Mouse (Mus musculus) midbrain, postnatal 0 days (tissue): ENCODE measurements at regions not wholly inside any gene's neighbourhood (a gene's known extent, or its start where the extent isn't known, plus 50 kb on each side); places are given as distances from the start of the nearest gene placed in this dataset.

ENCODE experiments used
- ATAC-seq: fragments of 200-750 bp; cut with Nextera tagmentation; 2 replicates; pipeline ENCODE4 v1.8.0; 2017; ENCODE audit warnings: moderate number of reproducible peaks, mild to moderate bottlenecking, moderate TSS enrichment, moderate library complexity; ENCODE audit not compliant: low FRiP score
- DNase-seq: peaks from one replicate; pipeline ENCODE4 v3.0.0-alpha.2; 2015; ENCODE audit warnings: low spot score
- H3K27ac ChIP-seq: fragments of 300-500 bp; sonication (generic); 2 replicates; pipeline ENCODE4 v1.5.1; 2014; ENCODE audit warnings: low read depth, mild to moderate bottlenecking, low read length, mixed read lengths
- H3K27me3 ChIP-seq: fragments of 300-500 bp; sonication (generic); 2 replicates; pipeline ENCODE4 v1.6.1; 2014; ENCODE audit warnings: low read length, control low read depth, mixed read lengths; ENCODE audit not compliant: insufficient read depth
- H3K36me3 ChIP-seq: fragments of 300-500 bp; sonication (generic); 2 replicates; pipeline ENCODE4 v1.6.1; 2014; ENCODE audit warnings: low read length, control low read depth, mixed read lengths; ENCODE audit not compliant: insufficient read depth
- H3K4me1 ChIP-seq: fragments of 300-500 bp; sonication (generic); 2 replicates; pipeline ENCODE4 v1.6.1; 2014; ENCODE audit warnings: mild to moderate bottlenecking, control low read depth, antibody characterized with exemption, low read length, mixed read lengths; ENCODE audit not compliant: insufficient read depth
- H3K4me2 ChIP-seq: fragments of 300-500 bp; sonication (generic); 2 replicates; pipeline ENCODE4 v1.6.1; 2014; ENCODE audit warnings: low read depth, mild to moderate bottlenecking, low read length, mixed read lengths; ENCODE audit not compliant: poor library complexity, severe bottlenecking
- H3K4me3 ChIP-seq: fragments of 300-500 bp; sonication (generic); 2 replicates; pipeline ENCODE4 v1.5.1; 2014; ENCODE audit warnings: low read depth, mild to moderate bottlenecking, low read length, moderate library complexity
- H3K9ac ChIP-seq: fragments of 300-500 bp; sonication (generic); replicated peaks from 2 replicates; pipeline ENCODE4 v1.6.1; 2014; ENCODE audit warnings: mild to moderate bottlenecking, low read length, moderate library complexity, mixed read lengths; ENCODE audit not compliant: poor library complexity, severe bottlenecking
- H3K9me3 ChIP-seq: fragments of 300-500 bp; sonication (generic); 2 replicates; pipeline ENCODE4 v1.6.1; 2016; ENCODE audit warnings: low read length, control low read depth
- CTCF ChIP-seq: IDR thresholded peaks from 2 replicates; pipeline ENCODE4 v1.5.1; 2016; ENCODE audit warnings: antibody characterized with exemption, mild to moderate bottlenecking
- WGBS: fragments of 180-500 bp; shearing (Covaris S2); extraction: QIAGEN DNeasy Blood & Tissue Kit; methylation state at CpG from one replicate; pipeline ENCODE4 v1.1.7; 2014; 5-methylcytosine and 5-hydroxymethylcytosine counted together

GRCm38 (mm10) chr14:21932771-21933170 lies 56.6 kb downstream of the Zfp503 start:
- H3K4me1 ChIP-seq, result no peaks in the 10 kb centered on the region
- H3K36me3 ChIP-seq, result no peaks in the 10 kb centered on the region
- no peak overlapping the region for H3K27ac ChIP-seq
- no peaks in the 10 kb centered on the region for H3K27me3 ChIP-seq
- WGBS, result 87% methylated on average over 2 of the region's 2 CpGs
- H3K9ac ChIP-seq, result no peak overlapping the region
- ATAC-seq (no peak), DNase-seq (no peak)
- H3K4me2 ChIP-seq, result no peak overlapping the region
- H3K9me3 ChIP-seq, result no peaks in the 10 kb centered on the region
- H3K4me3 ChIP-seq, result no peak overlapping the region
- no peak for TF ChIP-seq CTCF

- Histone ChIP-seq H3K4me3 (no peak overlapping the region), H3K4me1 (no peaks in the 10 kb centered on the region), H3K4me2 (no peak overlapping the region), H3K9me3 (no peaks in the 10 kb centered on the region), H3K9ac (no peak overlapping the region), H3K27me3 (no peaks in the 10 kb centered on the region), H3K27ac (no peak overlapping the region), H3K36me3 (no peaks in the 10 kb centered on the region)
- no peak for ATAC-seq
- WGBS, result 59% methylated on average over 7 of the region's 7 CpGs
- no peak for DNase-seq
- TF ChIP-seq CTCF, result no peak
Measured at GRCm38 (mm10) chr14:21931944-21932343, 57.5 kb downstream of the Zfp503 start.

GRCm38 (mm10) chr14:21929048-21929447 lies 60.4 kb downstream of the Zfp503 start:
- ATAC-seq (no peak), DNase-seq (no peak)
- TF ChIP-seq CTCF, result no peak
- Histone ChIP-seq H3K36me3 (no peaks in the 10 kb centered on the region), H3K27me3 (no peaks in the 10 kb centered on the region; the same call in 1 of the 2 replicates), H3K4me3 (no peak overlapping the region), H3K9me3 (no peaks in the 10 kb centered on the region), H3K27ac (no peak overlapping the region), H3K4me1 (no peaks in the 10 kb centered on the region), H3K4me2 (no peak overlapping the region), H3K9ac (no peak overlapping the region)
- WGBS, result 90% methylated on average over 5 of the region's 5 CpGs

GRCm38 (mm10) chr14:21916671-21917070 lies 67.9 kb upstream of the Comtd1 start:
- H3K9me3 ChIP-seq, result no peaks in the 10 kb centered on the region
- ATAC-seq (no peak), DNase-seq (no peak)
- H3K9ac ChIP-seq, result no peak overlapping the region
- H3K27me3 ChIP-seq, result no peaks in the 10 kb centered on the region
- no peaks in the 10 kb centered on the region for H3K36me3 ChIP-seq
- no peak overlapping the region for H3K4me3 ChIP-seq
- WGBS, result 81% methylated on average over 3 of the region's 3 CpGs
- H3K27ac ChIP-seq, result no peak overlapping the region
- no peaks in the 10 kb centered on the region for H3K4me1 ChIP-seq
- no peak for TF ChIP-seq CTCF
- no peak overlapping the region for H3K4me2 ChIP-seq

GRCm38 (mm10) chr14:21904498-21905395 lies 56.0 kb upstream of the Comtd1 start:
- Histone ChIP-seq H3K9ac (no peak overlapping the region), H3K4me3 (no peak overlapping the region), H3K27ac (no peak overlapping the region), H3K36me3 (no peaks in the 10 kb centered on the region), H3K9me3 (no peaks in the 10 kb centered on the region), H3K4me1 (no peaks in the 10 kb centered on the region; the same call in 1 of the 2 replicates), H3K4me2 (no peak overlapping the region), H3K27me3 (no peaks in the 10 kb centered on the region)
- TF ChIP-seq CTCF, result no peak
- DNase-seq (peak; percentile 61), ATAC-seq (no peak)
- 64% methylated on average over 18 of the region's 18 CpGs for WGBS
